Mouse (Mus musculus) gonadal fat pad, adult 2 months (tissue): Measurements from ENCODE around the gene Krtap10-10. TPM values are rescaled to one million over a fixed set of nuclear protein-coding genes. Genes with fewer than 3 reads are reported as not detected.
"Not testable (repeated sequence)": the region's sequence is repeated elsewhere in the genome, so short reads cannot be mapped to it uniquely, and the experiment has no call there.

ENCODE experiments used
- DNase-seq: peaks from one replicate; pipeline ENCODE4 v3.0.0-alpha.2; 2012; ENCODE audit warnings: low read depth
- polyA plus RNA-seq: library from polyadenylated mRNA; depleted of rRNA; stranded (reverse); fragments of >200 nt; gene quantifications from 2 replicates; pipeline ENCODE4 v1.2.3, GENCODE M21; 2012; rRNA removed

Krtap10-10 gene
- polyA plus RNA-seq, result 0.11 TPM in 1 of 2 replicates, not detected in the other

- DNase-seq, result no peak
These were observed at the start of gene Krtap10-10 for GRCm38 (mm10) chr10:77835647-77836046. TSS of gene Krtap10-10 (plus strand) at chr10:77835947.

- not testable (repeated sequence) for DNase-seq
These were observed 47.9 kb upstream of the Krtap10-10 start, which contains the start of gene Gm7137 for GRCm38 (mm10) chr10:77787876-77788275. TSS of gene Gm7137 (minus strand) at chr10:77788200.

- DNase-seq, result no peak
These were observed 47.1 kb upstream of the Krtap10-10 start for GRCm38 (mm10) chr10:77788621-77789020.

GRCm38 (mm10) chr10:77794976-77795375 lies 40.8 kb upstream of the Krtap10-10 start, which contains the start of gene Gm9639:
TSS of gene Gm9639 (minus strand) at chr10:77795076.
- DNase-seq, result no peak

GRCm38 (mm10) chr10:77797677-77798076 lies 38.1 kb upstream of the Krtap10-10 start:
- DNase-seq, result no peak

- DNase-seq, result not testable (repeated sequence)
These were observed 37.4 kb upstream of the Krtap10-10 start for GRCm38 (mm10) chr10:77798164-77798920.

GRCm38 (mm10) chr10:77798921-77799508 lies 36.7 kb upstream of the Krtap10-10 start, which contains the start of gene Gm19668:
TSS of gene Gm19668 (minus strand) at chr10:77799133.
- no peak for DNase-seq

GRCm38 (mm10) chr10:77804095-77804494 lies 31.7 kb upstream of the Krtap10-10 start:
- DNase-seq, result no peak

- no peak for DNase-seq
These were observed 24.0 kb upstream of the Krtap10-10 start, which contains the start of gene Gm9507 for GRCm38 (mm10) chr10:77811743-77812142. TSS of gene Gm9507 (minus strand) at chr10:77811843.

- no peak for DNase-seq
These were observed 21.4 kb upstream of the Krtap10-10 start, which contains the start of gene Gm2696 for GRCm38 (mm10) chr10:77814382-77814781. TSS of gene Gm2696 (plus strand) at chr10:77814682.

GRCm38 (mm10) chr10:77815514-77815913 lies 20.2 kb upstream of the Krtap10-10 start:
- no peak for DNase-seq

- DNase-seq, result no peak
These were observed 17.2 kb upstream of the Krtap10-10 start for GRCm38 (mm10) chr10:77818523-77818922.

GRCm38 (mm10) chr10:77819203-77819602 lies 16.5 kb upstream of the Krtap10-10 start:
- DNase-seq, result no peak

GRCm38 (mm10) chr10:77826951-77827350 lies 8.8 kb upstream of the Krtap10-10 start, which contains the start of gene Krtap10-4:
TSS of gene Krtap10-4 (minus strand) at chr10:77827095.
- DNase-seq, result no peak

- no peak for DNase-seq
These were observed 3.3 kb downstream of the Krtap10-10 start for GRCm38 (mm10) chr10:77839006-77839405.

- DNase-seq, result no peak
These were observed 10.8 kb downstream of the Krtap10-10 start, which contains the start of gene Gm36176 for GRCm38 (mm10) chr10:77846503-77846902. TSS of gene Gm36176 (plus strand) at chr10:77846803.

- DNase-seq, result no peak
These were observed 11.2 kb downstream of the Krtap10-10 start for GRCm38 (mm10) chr10:77846961-77847360.

GRCm38 (mm10) chr10:77847538-77847937 lies 11.8 kb downstream of the Krtap10-10 start:
- DNase-seq, result no peak

- no peak for DNase-seq
These were observed 16.8 kb downstream of the Krtap10-10 start, which contains the start of gene Gm10318 for GRCm38 (mm10) chr10:77852559-77852958. TSS of gene Gm10318 (plus strand) at chr10:77852859.

GRCm38 (mm10) chr10:77861675-77862074 lies 25.9 kb downstream of the Krtap10-10 start, which contains the start of gene Gm3285:
TSS of gene Gm3285 (plus strand) at chr10:77861975.
- no peak for DNase-seq

- peak; percentile 63 for DNase-seq
These were observed 28.5 kb downstream of the Krtap10-10 start for GRCm38 (mm10) chr10:77864067-77864761.

- DNase-seq, result no peak
These were observed 29.0 kb downstream of the Krtap10-10 start for GRCm38 (mm10) chr10:77864762-77865143.
